Mouse (Mus musculus) embryonic facial prominence, embryonic 11.5 days (tissue): ENCODE measurements at regions not wholly inside any gene's neighbourhood (a gene's known extent, or its start where the extent isn't known, plus 50 kb on each side); places are given as distances from the start of the nearest gene placed in this dataset.

Experiments used
- ATAC-seq: fragments of 200-750 bp; cut with Nextera tagmentation; replicated peaks from 2 replicates; pipeline ENCODE4 v1.8.0; 2017; ENCODE audit warnings: low read depth; ENCODE audit not compliant: insufficient number of reproducible peaks, low FRiP score, low TSS enrichment
- DNase-seq: peaks from one replicate; pipeline ENCODE4 v3.0.0-alpha.2; 2015; ENCODE audit warnings: low spot score
- H3K27ac ChIP-seq: fragments of 300-500 bp; sonication (generic); replicated peaks from 2 replicates; pipeline ENCODE4 v1.5.1; 2014; ENCODE audit warnings: mild to moderate bottlenecking, low read depth, low read length, control low read depth
- H3K27me3 ChIP-seq: fragments of 300-500 bp; sonication (generic); 2 replicates; pipeline ENCODE4 v1.6.1; 2014; ENCODE audit warnings: mild to moderate bottlenecking, low read length, moderate library complexity, mixed read lengths; ENCODE audit not compliant: control insufficient read depth, insufficient read depth
- H3K36me3 ChIP-seq: fragments of 300-500 bp; sonication (generic); replicated peaks from 2 replicates; pipeline ENCODE4 v1.6.1; 2014; ENCODE audit warnings: low read depth, mild to moderate bottlenecking, low read length, moderate library complexity, mixed read lengths; ENCODE audit not compliant: control insufficient read depth, insufficient read depth
- H3K4me1 ChIP-seq: fragments of 300-500 bp; sonication (generic); 2 replicates; pipeline ENCODE4 v1.6.1; 2014; ENCODE audit warnings: low read length, mixed read lengths; ENCODE audit not compliant: control insufficient read depth, insufficient read depth
- H3K4me2 ChIP-seq: fragments of 300-500 bp; sonication (generic); 2 replicates; pipeline ENCODE4 v1.6.1; 2014; ENCODE audit warnings: low read depth, mild to moderate bottlenecking, control low read depth, low read length, moderate library complexity
- H3K4me3 ChIP-seq: fragments of 300-500 bp; sonication (generic); 2 replicates; pipeline ENCODE4 v1.5.1; 2014; ENCODE audit warnings: low read depth, low read length, control low read depth
- H3K9ac ChIP-seq: fragments of 300-500 bp; sonication (generic); replicated peaks from 2 replicates; pipeline ENCODE4 v1.6.1; 2014; ENCODE audit warnings: mild to moderate bottlenecking, control low read depth, low read length
- H3K9me3 ChIP-seq: fragments of 300-500 bp; sonication (generic); replicated peaks from 2 replicates; pipeline ENCODE4 v1.6.1; 2016; ENCODE audit warnings: mild to moderate bottlenecking, low read length, inconsistent platforms, mixed read lengths; ENCODE audit not compliant: control insufficient read depth
- WGBS: fragments of 180-500 bp; shearing (Covaris S2); extraction: QIAGEN DNeasy Blood & Tissue Kit; methylation state at CpG from one replicate; pipeline ENCODE4 v1.1.7; 2014; 5-methylcytosine and 5-hydroxymethylcytosine counted together

DNA sequence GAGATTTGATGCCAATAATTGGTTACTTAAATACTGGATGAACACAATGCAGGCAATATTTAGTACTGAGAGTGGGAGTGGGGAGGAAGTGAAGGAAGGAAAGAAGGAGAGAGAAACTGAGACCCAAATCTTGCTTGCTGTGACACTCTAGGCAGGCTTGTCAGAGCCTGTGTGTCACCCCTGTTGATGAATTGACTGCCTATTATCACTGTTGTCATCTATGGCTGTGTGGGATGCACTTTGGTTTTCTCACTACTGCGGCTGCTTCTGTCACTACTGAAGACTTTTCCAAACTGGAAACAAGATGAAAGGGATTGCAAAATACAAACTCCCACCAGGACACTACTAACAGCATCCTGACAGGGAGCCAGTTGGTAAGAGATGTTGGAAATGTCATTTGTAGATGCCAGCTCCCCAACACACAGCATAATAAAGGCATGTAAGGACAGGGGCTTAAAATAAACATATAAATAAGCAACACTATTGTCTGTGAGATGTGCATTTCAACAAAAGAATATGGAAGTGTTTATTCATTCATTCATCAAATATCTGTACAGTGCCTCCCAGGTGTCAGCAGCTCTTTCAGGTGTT, 207.0 kb upstream of the Ufl1 start:
- Histone ChIP-seq H3K36me3 (no peaks in the 10 kb centered on the region), H3K9ac (no peak overlapping the region), H3K4me1 (no peaks in the 10 kb centered on the region), H3K27me3 (no peaks in the 10 kb centered on the region), H3K9me3 (no peaks in the 10 kb centered on the region), H3K27ac (no peak overlapping the region), H3K4me3 (no peak overlapping the region), H3K4me2 (no peak overlapping the region)
- 85% methylated on average over 1 of the region's 1 CpGs for WGBS
- no peak for DNase-seq
- ATAC-seq = no peak

DNA sequence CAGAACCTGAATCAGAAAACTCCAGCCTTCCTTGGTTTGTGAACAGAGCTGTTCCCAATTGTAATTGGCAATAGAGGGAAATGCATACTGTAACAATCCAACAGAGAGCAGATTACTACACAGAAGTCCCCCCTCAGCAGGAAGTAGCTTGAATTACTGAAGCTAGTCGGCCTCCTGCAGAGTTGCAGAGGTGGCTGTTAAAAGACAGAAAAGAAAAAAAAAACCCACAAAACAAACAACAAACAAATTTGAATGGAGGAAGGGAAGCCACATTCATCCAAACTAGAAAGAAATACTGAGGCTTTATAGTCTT, 202.0 kb upstream of the Ufl1 start:
- no peak overlapping the region for H3K4me3 ChIP-seq
- H3K36me3 ChIP-seq = no peaks in the 10 kb centered on the region
- no peaks in the 10 kb centered on the region for H3K27me3 ChIP-seq
- no peak for ATAC-seq
- WGBS = 14% methylated on average over 1 of the region's 1 CpGs
- H3K9me3 ChIP-seq = no peaks in the 10 kb centered on the region
- H3K4me1 ChIP-seq = no peaks in the 10 kb centered on the region
- no peak overlapping the region for H3K27ac ChIP-seq
- no peak overlapping the region for H3K9ac ChIP-seq
- no peak for DNase-seq
- H3K4me2 ChIP-seq = no peak overlapping the region

DNA sequence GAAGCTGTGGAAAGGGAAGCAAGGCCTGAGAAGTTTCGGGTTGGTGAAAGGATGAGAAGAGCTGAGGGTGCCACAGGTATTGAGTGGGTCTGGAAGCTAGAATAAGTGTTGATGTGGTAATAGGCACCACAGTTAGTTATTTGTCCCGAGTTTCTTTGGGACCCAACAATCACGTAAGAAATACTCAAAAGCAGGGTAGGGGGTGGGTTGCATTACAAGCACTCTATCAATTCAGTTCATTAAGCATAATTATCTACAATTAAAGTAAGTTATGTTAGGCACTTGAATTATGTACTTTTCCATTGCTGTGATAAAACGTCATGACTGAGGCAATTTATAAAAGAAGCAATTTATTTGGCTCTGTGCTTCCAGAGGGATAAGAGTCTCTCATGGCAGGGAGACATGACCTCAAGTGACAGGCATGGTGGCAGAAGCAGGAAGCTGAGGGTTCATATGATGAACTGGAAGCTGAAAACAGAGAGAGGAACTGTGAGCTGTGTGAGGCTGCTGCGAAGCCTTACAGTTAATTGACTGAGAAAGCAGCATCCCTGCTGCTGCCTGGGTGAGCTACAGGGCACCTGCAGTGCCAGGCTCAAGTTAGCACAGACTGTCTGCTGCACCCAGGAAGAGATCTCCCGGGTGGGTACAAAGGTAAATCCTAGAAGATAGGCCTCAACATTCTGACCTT, 201.5 kb upstream of the Ufl1 start:
- no peak overlapping the region for H3K9ac ChIP-seq
- no peak overlapping the region for H3K4me3 ChIP-seq
- H3K36me3 ChIP-seq = no peaks in the 10 kb centered on the region
- 42% methylated on average over 6 of the region's 6 CpGs for WGBS
- H3K9me3 ChIP-seq = no peaks in the 10 kb centered on the region
- no peak for DNase-seq
- no peaks in the 10 kb centered on the region for H3K4me1 ChIP-seq
- no peak overlapping the region for H3K27ac ChIP-seq
- no peak overlapping the region for H3K4me2 ChIP-seq
- ATAC-seq = no peak
- no peaks in the 10 kb centered on the region for H3K27me3 ChIP-seq

DNA sequence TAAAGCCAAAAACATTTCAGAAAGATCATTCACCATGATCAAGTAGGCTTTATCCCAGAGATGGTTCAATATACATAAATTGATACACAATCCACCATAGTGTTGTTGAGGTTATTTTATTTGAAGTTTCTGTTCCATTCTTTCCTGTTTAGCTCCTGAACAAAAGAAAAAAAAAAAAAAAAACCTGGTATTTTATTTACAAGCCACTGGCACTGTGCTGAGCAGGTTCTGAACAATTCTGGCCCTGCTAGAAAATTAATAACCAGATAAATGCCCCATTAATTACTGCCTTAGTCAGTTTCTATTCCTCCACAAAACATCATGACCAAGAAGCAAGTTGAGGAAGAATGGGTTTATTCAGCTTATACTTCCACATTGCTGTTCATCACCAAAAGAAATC, 191.4 kb upstream of the Ufl1 start:
- Histone ChIP-seq H3K27me3 (no peaks in the 10 kb centered on the region), H3K4me1 (no peaks in the 10 kb centered on the region), H3K27ac (no peak overlapping the region), H3K4me3 (no peak overlapping the region), H3K9me3 (no peaks in the 10 kb centered on the region), H3K36me3 (no peaks in the 10 kb centered on the region), H3K4me2 (no peak overlapping the region), H3K9ac (no peak overlapping the region)
- no peak for DNase-seq
- ATAC-seq = no peak

DNA sequence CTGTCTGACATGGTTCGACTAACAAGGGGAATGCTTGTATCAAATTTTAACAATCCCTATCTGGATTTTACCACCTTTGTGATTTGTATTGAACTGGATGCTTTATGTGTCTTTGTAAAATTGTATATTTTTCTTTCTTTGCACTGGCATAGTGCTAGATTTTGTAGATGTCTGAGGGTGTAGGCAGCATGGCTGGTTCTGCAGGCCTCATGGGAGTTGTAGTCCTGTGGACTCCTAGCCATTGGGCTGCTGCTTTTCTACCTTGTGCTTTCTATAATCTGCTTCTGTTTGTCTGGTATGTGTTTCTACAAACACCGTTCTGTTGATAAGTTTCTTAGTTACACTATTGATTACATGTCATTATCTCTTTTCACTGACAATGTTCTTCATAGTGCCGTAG, 184.9 kb upstream of the Ufl1 start:
- Histone ChIP-seq H3K36me3 (no peaks in the 10 kb centered on the region), H3K4me3 (no peak overlapping the region), H3K27me3 (no peaks in the 10 kb centered on the region), H3K9ac (no peak overlapping the region), H3K4me1 (no peaks in the 10 kb centered on the region), H3K27ac (no peak overlapping the region), H3K9me3 (no peaks in the 10 kb centered on the region), H3K4me2 (no peak overlapping the region)
- ATAC-seq (no peak), DNase-seq (no peak)
- 90% methylated on average over 3 of the region's 3 CpGs for WGBS

DNA sequence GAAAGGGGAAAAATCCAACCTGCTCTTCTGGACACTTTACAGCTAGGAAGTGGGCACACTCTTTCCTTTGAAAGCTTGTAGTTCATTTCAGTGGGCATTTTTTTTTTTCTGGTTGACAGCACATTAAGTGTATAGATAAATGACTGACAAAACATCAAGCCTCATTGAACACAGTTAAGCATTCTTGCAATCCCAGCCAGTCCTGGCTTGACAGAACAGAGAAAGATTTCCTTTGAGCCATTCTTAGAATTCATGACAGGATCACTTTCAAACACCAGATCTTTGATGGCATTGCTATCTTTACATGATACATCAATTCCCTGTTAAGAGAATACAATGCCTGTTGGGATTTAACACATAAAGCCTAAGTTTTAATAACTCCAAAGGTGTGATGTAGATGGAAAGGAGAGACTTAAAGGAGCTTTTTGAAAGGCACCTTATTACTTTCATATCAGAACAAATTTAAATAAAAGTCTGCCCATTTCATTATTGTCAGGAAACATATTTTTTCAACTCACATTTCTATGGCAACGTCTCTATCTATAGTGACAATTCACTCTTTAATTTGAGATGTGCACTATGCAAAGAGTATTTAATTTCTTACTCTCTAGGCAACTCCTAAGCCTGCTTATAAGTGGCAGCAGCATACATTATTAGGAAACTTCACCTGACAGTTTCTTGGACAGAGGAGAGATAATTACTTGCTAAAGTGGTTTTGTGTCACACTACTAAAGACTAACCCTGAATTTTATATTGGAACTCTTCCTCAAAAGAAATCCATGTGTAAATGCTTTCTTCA, 183.4 kb upstream of the Ufl1 start:
- H3K36me3 ChIP-seq = no peaks in the 10 kb centered on the region
- no peak for ATAC-seq
- no peak overlapping the region for H3K4me2 ChIP-seq
- H3K27me3 ChIP-seq = no peaks in the 10 kb centered on the region
- 76% methylated on average over 1 of the region's 1 CpGs for WGBS
- no peak overlapping the region for H3K4me3 ChIP-seq
- H3K27ac ChIP-seq = no peak overlapping the region
- no peaks in the 10 kb centered on the region for H3K9me3 ChIP-seq
- DNase-seq = no peak
- no peak overlapping the region for H3K9ac ChIP-seq
- no peaks in the 10 kb centered on the region for H3K4me1 ChIP-seq

DNA sequence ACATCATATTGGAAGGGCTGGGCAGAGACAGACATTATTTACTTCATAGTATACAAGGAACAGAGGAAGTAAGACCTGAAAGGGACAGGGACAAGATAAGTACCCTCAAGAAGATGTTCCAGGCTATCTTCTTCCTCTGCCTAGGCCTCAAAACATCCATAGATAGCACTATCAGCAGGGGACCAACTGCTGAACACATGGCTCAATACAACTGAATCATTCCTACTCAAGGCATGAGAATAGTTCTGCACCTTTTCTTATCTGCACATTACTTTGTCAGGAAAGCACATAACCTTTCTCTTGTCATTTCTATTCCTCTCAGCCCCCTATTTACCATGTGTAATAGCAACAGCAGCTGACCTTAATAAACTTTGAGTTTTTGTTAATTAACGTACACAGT, 182.4 kb upstream of the Ufl1 start:
- no peak overlapping the region for H3K27ac ChIP-seq
- no peaks in the 10 kb centered on the region for H3K9me3 ChIP-seq
- 78% methylated on average over 1 of the region's 1 CpGs for WGBS
- H3K4me1 ChIP-seq = no peaks in the 10 kb centered on the region
- DNase-seq (no peak), ATAC-seq (no peak)
- H3K4me2 ChIP-seq = no peak overlapping the region
- H3K9ac ChIP-seq = no peak overlapping the region
- H3K36me3 ChIP-seq = no peaks in the 10 kb centered on the region
- H3K27me3 ChIP-seq = no peaks in the 10 kb centered on the region
- H3K4me3 ChIP-seq = no peak overlapping the region

DNA sequence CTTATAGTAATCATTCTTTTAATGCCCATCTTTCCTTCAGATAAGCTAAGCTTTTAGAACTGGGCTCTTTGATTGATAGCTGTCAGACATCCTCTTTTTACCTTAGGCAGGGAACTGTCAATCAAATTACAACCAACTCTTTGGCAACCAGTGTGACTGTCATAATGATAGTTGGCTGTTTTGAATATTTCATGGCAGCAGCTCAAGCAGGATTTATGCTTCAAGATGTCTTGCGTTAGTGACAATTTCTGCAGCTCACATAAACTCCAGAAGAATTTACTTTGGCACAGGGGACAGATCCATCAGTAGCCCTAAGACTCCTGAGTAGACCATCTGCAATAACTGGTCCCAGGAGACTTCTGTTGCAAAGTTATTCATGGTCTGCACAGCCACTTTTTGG, 178.5 kb upstream of the Ufl1 start:
- Histone ChIP-seq H3K4me3 (no peak overlapping the region), H3K36me3 (no peaks in the 10 kb centered on the region), H3K27me3 (no peaks in the 10 kb centered on the region), H3K9ac (no peak overlapping the region), H3K9me3 (no peaks in the 10 kb centered on the region), H3K4me2 (no peak overlapping the region), H3K27ac (no peak overlapping the region), H3K4me1 (no peaks in the 10 kb centered on the region)
- 74% methylated on average over 1 of the region's 1 CpGs for WGBS
- DNase-seq (no peak), ATAC-seq (no peak)
